Mouse (Mus musculus) spleen, adult 18-20 months (tissue): ENCODE measurements around the gene Pradc1.

ENCODE experiments used
- DNase-seq, 2 experiments: peaks; one replicate each; pipeline ENCODE4 v3.0.0; 2022; ENCODE audit warnings: mixed read lengths in 2 of 2

Pradc1 gene

GRCm38 (mm10) chr6:85451664-85452410, at the start of gene Pradc1:
Gene Pradc1 (minus strand): TSS chr6:85451970.
- DNase-seq = peak; percentile 93 to 94

DNA sequence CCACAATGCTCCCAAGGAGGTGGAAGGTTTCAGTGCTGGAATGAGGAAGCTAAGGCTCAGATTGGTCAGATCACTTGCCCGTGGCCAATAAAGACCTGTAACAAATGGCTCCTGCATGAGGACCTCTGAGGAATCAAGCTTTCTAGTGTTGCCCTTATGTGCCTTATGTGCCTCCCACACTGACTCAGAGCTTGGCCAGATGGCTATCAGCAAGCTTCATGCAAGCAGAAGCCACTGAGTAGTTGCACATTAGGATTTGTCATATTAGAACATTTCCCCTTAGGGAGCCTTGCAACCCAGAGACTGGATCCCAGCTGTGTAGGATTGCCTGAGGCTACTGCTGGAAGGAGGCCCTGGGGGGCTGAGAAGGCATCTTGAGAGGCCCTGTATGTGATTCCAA, 48.6 kb upstream of the Pradc1 start:
- no peak for DNase-seq

- DNase-seq = no peak
These were observed 46.4 kb upstream of the Pradc1 start for GRCm38 (mm10) chr6:85498147-85498546.

DNA sequence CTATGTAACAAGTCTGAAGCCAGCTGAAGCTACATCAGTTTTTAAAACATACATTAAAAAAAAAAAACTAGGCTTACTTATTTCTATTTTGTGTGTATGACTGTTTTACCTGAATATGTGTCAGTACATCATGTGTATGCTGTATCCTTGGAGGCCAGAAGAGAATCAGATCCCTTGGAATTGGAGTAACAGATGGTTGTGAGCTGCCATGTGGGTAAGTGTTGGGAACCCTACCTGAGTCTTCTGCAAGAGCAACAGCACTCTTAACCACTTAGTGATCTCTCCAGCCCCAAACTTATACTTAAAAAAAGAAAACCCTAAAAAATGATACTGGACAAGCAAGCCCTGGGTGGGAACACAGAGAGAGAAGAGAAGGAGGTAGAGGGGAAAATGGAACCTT, 45.2 kb upstream of the Pradc1 start:
- DNase-seq = no peak

DNA sequence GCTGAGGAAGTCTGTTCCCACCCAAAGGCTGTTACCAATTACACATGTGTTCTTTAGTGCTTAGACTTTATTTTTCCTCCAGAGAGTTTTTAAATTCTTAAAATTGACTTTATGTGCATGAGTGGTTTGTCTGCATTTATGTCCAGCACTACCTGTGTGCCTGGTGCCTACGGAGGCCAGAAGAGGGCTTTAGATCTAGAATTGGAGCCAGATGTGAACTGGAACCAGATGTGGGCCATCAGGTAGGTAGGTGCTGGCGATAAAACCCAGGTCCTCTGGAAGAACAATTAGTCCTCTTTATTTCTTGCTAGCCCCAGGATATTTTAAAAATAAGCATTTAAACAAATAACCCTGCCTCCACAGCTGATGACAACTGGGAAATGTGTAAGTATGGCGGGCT, 39.8 kb upstream of the Pradc1 start:
- no peak for DNase-seq

DNA sequence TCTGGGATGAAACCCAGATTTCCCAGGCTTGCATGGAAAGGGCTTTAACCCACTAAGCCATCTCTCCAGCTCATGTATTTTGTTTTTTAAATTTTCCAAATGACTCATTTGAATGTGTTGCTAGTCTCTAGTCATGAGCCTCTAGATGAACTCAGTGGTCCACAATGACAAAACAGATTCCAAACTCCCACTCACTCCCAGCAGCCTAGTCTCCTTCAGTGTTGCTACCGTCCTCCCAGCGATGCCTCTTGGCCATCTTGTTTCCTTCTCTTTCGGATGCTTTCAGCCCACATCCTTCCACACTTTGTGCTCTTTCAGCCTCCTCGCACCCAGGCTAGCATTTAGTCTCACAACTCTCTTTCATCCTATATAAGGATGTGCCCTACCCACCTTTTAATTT, 38.5 kb upstream of the Pradc1 start:
- no peak for DNase-seq

- no peak for DNase-seq
These were observed 37.9 kb upstream of the Pradc1 start for GRCm38 (mm10) chr6:85489717-85490116.

DNA sequence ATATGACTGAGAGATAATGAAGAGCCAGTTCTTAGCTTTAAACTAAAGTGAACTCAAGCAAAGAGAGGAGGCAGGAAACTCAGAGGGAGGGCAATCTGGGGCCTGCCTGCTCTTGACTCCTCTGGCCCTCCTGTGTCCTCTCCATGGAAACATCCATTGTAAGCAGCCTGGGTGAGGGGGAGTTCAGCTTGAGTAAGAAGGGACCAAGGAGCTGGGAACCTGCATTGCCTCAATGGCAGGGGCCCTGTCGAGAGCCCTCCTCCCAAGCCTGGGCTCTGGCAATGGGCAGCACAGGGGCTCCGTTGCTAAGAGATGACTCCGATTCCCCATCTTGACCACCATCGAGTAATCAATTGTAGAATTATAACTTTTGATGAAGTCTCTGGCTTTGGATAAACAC, 36.7 kb upstream of the Pradc1 start:
- no peak for DNase-seq

GRCm38 (mm10) chr6:85485738-85486137, 34.0 kb upstream of the Pradc1 start:
- no peak for DNase-seq

- DNase-seq = no peak
These were observed 32.3 kb upstream of the Pradc1 start for GRCm38 (mm10) chr6:85483843-85484721.

GRCm38 (mm10) chr6:85480685-85481084, 28.9 kb upstream of the Pradc1 start:
- no peak for DNase-seq

DNA sequence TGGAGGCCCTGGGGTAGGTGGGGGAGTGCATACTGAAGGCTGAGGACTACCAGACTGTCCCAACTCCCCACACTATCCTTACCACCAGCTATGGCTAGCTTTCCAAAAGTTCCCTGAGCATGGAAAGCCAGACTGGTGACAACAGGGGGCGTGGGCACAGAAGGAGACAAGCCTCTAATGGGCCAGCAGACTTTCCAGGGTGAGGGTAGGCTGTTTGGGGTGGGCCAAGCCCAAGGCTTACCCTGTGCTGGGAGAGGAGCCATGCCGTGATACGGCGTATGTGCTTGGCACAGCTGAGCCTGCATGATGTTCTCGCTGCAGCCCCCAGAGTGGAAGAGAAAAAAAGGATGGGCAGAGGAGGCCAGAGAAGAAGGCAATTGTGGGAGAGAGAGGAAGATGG, 28.2 kb upstream of the Pradc1 start:
- DNase-seq = no peak

- no peak for DNase-seq
These were observed 26.6 kb upstream of the Pradc1 start for GRCm38 (mm10) chr6:85478416-85478815.

DNA sequence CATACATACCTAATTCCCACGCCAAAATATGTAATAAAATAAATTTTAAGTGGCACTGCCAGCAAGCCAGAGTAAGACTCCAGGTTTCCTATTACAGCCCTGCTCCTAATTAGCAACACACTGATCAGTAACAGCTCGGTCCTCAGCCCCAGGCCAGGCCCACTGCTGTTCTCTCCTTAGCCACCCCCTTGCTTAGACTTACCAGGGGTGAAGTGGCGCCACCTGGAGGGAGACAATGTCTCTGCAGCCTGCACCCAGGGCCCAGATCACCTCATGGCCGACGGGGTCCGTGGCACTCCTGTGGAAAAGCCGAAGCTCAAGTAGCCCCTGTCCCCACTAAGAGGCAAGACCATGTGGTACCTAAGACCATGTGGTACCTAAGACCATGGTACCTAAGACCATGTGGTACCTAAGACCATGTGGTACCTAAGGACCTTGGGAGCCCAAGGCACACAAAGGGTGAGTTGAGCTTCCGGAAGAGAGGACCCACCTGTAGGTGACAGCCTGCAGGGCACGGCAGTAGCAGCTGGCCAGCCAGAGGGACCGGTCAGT, 25.7 kb upstream of the Pradc1 start:
- DNase-seq = peak in 1 of 2 experiments; percentile 38

GRCm38 (mm10) chr6:85475581-85475980, 23.8 kb upstream of the Pradc1 start:
- no peak for DNase-seq

DNA sequence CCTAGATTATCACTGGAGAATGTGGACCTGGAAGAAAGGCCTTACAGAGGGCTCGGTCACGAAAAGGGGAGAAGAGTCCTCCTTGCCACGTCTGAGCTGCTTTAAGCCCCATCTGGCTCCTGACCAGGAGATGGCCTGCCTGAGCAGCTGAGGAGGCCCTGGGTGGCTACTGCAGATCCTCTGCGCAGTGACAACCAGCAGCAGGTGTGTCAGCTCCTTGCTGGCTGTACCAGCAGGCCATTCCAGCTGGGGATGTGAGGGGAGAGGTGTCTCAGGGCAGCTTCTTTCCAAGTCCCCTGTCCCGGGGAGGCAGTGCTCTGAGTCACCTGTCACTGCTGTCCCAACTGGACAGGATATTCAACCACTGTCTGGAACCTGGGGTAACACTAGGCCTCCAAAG, 20.8 kb upstream of the Pradc1 start:
- no peak for DNase-seq

DNA sequence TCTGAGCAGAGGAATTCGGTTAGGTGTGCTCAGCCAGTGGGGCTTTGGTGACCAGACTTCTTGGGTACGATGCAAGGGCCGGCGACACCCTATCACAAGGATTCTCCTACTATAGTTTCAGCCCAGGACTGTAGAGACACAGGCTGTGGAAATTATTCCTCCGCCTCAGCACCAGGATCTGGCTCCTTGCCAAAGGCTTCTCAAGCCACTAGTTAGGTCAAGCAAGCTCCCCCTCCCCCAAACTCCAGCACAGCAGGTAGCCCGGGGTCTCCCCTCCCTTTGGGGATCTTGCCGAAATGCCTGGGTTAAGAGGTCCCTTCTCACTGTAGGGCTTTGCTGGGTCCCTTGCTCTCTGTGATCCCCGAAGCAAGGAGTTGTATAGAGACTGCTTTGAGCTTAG, 20.2 kb upstream of the Pradc1 start:
- no peak for DNase-seq

DNA sequence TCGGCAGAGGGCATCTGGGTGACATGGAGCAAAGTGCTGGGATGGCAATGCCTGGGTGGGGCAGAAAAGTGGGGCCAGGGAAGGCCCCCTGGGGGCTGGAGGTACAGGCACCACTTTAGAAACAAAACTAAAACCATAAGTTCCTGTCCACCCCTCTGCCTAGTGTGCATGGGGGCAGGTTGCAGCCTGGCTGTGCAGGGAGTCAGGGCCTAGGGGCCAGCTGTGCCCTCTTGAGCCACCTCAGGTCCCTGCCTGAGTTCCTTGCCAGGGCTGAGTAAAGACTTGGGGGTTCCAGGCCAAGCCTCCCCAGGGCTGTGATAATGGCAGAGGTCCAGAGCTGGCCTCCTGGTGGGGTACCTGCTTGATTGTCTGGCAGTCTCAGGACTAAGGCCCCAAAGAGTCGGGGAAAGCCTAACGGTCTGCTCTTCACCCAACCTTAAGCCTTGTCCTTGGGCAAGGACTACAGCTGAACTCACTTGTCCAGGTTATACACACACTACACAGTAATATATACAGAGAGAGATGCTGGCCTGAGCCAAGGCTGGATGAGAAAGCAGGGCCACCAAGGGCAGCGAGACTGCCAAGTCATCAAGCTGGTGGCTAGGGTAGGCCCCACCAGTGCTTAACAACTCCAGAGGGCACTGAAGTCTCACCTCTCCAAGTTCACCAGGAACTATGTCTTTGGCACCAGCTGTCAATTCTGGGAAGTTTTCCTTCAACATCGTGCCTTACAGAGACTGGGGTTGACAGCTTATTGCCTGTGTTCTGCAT, 18.1 kb upstream of the Pradc1 start:
- DNase-seq = no peak

DNA sequence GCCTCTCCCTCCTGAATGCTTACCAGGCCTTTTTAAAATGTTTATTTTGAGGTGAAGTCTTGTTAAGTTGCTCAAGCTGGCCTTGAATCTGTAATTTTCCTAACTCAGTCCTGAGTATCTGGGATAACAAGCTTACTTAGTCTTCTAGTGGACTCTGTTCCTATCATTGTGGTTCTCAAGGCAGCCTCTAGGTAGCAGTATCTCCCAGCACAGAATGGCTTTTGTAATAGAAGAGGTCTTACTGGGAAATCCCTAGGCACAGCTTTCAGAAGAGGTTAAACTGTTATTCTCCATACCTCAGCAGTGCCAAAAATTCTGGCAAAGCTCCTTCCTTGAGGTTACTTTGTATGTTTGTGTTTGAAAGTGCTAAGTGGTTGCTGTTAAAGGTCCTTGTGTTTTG, 13.6 kb upstream of the Pradc1 start:
- DNase-seq = no peak

DNA sequence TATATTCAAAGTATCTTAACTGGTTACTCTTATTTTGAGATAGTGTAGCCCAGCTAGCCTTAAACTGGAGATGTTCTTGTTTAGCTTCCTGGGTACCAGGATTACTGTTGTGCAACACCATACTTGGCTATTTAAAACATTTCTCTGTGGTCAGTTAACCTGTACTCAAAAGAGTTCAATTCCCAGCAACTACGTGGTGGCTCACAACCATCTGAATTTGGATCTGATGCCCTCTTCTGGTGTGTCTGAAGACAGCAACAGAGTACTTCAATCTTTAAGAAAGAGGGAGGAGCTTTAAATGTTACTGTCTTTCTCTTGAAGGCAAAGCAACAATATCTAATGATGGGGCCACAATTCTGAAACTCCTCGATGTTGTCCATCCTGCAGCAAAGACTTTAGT, 7.9 kb upstream of the Pradc1 start:
- DNase-seq = no peak

DNA sequence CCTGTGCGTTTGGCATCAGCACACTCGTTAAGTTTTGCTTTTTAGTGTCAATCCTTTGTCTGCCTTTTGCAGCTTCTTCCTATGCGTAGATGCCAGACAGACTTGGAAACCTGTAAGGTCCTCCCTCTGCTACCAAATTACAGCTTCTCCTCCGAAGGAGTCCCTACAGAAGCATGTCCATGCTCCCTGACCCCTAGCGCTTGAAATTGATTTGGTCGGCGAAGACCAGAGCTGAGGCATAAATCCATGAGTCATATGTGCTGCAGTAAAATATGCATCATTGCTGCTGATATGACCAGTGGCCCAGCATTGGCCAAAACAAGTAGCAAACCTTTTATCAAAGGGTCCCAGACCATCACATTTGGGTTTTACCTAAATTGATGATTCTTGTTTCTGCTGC, 1.0 kb upstream of the Pradc1 start:
- no peak for DNase-seq

GRCm38 (mm10) chr6:85452411-85452665, 568 bp upstream of the Pradc1 start:
- DNase-seq = no peak
